Mouse (Mus musculus) right cerebral cortex, postnatal 4 days (tissue): ENCODE measurements around the gene Hemk1.

Experiments used
- DNase-seq: peaks from one replicate; pipeline ENCODE4 v3.0.0-alpha.2; 2022

The Hemk1 gene

DNA sequence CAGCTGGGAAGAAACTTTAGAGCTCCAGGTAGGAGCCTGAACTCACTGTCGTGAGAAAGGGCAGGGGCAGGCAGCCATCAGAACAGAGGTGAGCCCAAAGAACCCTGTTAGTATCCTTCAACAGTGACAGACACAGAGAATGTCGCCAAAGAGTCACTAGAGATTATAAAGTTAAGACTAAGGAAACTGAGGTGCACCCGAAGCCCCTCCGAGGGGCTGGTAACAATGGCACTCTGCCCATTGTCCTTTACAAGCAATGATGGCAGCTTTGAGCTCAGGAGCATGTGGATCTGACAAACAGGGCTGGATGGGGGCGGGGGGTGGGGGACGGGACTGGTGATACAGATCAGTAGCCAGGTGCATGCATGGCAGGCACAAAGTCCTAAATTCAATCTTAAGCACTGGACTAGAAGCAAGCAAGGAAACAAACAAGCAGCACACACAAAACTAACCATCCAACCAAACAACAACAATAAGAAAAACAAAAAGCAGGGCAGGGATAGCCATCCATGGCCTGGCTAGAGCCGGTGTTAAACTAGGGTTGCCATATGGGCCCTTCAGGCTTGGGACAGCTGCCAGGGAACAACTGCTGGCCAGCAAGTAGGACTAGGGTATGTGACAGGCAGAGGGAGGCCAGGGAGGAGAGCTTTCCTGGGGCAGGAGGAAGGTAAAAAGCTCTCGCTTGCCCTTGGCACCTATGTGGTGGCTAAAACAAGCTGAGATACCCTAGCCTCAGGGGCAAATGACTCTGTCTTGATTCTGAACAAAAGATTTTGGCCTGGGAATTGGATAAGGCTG, 5.2 kb upstream of the Hemk1 start:
- no peak for DNase-seq

DNA sequence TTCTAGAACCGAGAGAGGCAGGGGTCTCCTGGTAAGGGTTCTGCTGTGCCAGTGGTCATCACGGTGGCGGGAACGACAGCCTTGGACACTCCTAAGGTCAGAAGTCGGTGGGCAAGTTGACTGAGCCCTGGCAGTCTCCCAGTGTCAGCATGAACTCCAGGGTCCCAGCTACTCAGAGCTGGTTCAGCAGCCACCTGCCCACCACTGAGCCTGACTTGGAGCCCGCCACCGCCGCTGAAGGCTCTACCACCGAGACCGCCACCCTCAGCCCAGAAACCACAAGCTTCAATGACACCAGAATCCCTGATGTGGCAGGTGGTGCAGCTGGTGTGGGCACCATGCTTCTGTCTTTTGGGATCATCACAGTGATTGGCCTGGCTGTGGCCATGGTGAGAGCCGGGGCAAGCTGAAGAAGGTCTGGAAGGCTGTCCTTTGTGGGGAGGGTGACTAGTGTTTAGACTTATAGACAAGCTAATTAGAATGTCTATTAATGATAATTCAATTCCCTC, 4.1 kb upstream of the Hemk1 start:
- DNase-seq = no peak

DNA sequence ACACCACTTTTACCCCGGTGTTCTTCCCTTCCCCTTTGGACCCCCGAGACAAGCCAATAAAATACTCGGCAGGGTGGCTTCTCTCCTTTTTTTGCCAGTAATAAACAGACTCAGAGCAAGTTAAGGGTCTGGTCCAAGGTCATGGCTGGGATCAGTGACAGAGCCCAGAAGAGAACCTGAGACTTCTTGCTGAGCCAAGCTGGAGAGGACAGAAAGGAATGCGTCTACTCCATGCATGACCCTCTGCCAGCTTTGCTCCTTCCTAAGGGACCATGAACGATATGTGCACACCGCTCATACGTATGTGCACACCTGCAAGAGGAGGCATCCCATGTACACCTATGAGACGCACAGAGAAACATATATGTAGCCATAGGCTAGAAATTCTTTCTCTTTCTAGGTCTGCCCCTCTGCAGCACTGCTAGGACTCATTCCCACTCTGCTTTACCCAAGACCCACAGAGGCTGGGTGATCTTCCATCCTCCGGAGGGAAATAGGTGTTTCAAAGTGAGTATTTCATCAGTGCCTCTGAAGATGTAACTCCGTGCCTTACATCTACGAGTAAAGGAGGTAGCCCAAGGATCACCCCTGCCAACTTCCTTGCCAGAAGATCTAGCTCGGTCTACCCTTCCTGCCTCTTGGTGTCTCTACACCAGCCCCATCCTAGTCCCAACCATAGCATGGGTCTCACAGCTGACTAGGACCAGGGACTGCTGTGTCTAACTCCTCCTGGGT, 2.9 kb upstream of the Hemk1 start:
- DNase-seq = no peak

DNA sequence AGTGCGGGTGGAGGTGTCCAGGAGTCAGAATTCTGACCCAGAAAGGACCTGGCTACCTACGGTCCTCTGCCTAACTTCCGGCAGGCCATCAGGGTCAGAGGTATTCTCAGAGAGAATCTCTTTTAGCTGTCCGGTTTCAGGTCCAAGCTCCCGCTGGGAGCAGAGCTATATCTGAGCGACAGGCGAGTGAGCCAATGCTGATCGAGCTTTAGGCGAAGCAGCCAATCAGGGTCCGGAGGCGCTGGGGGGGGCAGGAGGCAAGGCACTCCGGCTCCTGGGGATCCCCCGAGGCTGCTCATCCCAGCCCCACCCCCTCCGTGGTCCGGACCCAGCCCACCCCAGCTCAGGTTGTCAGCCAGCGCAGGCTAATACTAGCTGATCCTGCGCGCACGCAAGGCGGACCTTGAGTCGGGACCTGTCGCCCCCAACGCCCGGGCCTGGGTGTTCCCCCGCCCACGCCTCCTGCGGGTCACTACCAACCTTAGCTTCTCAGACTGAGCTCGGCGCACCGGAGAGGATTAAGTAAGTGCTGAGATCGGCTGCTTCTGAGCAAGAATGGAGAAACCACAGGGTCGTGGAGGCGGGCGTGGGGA, 2.2 kb upstream of the Hemk1 start, which contains the start of gene 6430571L13Rik:
Gene 6430571L13Rik, plus strand, starts transcription at position 336 of the 593 bp plus-strand sequence.
- peak; percentile 96 for DNase-seq

DNA sequence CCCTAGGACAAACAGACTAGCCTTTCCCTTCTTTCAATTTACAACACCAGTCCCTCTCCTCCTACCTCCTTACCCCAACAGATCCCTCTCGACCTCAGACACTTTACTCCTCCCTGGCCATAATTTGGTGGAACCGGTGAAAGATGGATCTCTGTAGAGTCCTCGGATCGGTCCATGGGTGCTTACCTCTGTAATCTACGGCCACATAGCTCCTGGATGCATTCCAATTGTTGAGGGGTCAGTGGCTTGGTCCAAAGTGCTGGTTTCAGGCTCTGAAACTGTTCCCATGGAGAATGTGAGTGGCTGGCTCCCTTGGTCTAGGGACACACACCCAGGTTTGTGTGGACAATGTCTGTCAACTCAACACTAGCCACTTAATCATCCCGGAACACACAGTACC, 1.8 kb downstream of the Hemk1 start:
- no peak for DNase-seq

DNA sequence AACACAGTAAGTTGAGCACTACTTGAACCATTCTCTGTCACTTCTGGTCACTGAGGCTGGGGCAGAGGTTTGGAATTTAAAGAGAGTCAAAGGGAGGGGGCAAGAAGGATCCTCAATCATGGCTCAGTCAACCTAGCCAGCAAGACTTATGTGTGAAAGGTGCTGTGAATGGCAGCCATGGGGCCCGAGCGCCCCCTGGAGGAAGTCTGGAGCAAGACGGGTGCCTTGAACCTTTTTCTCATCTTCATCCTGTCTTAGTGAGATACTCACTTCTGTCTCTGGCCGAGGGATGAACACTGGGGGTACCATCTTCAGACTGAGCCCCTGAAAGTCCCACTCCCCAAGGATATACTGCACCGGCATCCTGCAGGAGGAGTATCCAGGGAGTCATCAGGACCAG, 2.2 kb downstream of the Hemk1 start:
- peak; percentile 58 for DNase-seq

DNA sequence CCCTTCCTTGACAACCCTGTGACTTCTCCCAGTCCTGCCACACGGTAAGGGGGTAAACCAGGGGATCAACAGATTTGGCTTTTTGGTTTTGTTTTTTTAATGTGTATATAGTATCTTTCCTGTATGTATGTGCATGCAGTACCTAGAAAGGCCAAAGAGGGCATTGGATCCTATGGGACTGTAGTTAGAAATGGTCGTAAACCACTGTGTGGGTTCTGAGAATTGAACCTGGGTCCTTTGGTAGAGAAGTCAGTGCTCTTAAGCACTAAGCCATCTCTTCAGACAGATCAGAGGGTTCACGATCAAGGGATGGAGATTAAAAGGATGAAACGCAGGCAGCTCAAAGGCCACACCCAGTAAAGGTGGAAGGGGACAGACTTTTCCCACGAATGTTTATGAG, 3.1 kb downstream of the Hemk1 start:
- DNase-seq = no peak

DNA sequence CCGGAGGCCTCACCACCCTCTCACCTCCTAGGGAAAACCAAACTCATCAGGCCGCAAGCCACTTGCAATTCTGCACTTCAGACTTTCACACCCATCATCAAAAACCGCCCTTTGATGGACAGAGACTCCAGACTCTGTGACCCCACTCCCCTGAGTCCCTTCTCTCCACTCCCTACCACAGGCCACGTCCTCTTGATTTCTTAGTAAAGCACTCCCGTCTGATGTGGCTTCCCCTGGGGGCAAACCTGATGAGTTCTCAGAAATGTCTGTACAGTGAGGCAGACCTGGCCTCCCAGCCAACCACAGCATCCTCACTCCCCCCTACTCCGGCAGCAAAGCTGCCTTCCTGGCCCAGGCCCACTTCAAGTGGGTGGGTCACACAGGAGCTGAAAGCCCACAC, 3.8 kb downstream of the Hemk1 start:
- DNase-seq = no peak

DNA sequence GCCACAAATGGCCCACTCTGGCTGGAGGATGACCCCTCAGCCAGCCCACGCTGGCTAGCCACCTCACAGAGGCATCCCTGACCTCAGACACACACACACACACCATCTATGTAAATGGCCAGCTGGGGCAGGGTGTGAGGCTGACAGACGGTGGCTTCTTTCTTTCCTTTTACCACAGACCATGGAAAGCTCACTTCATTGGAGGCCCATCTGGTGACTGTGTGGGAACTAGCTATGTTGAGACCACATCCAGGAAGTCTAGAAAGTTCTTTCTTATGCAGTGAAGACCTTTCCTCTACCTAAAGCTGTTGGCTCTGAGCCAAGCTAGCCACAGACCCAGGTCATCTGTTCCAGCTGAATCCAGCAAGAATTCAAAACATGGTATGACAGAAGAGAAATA, 4.5 kb downstream of the Hemk1 start:
- no peak for DNase-seq

DNA sequence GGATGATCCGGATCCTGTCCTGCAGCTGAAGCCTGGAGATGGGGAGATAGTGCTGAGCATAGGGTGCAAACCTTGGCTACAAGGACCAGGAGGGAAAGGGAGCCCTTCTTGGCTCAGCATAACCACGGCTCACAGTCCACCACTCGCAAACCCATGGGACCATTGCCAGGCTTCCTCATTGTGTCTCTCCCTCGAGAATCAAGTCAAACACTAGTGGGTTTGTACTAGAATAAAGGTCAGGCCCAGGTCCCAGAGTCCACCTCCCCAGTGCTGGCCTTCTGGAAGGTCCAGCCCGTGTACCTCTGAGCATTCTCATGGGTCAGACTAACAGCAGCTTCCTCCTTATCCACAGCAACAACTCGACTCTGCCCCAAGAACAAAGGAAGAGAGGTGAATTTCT, 7.4 kb downstream of the Hemk1 start:
- no peak for DNase-seq

DNA sequence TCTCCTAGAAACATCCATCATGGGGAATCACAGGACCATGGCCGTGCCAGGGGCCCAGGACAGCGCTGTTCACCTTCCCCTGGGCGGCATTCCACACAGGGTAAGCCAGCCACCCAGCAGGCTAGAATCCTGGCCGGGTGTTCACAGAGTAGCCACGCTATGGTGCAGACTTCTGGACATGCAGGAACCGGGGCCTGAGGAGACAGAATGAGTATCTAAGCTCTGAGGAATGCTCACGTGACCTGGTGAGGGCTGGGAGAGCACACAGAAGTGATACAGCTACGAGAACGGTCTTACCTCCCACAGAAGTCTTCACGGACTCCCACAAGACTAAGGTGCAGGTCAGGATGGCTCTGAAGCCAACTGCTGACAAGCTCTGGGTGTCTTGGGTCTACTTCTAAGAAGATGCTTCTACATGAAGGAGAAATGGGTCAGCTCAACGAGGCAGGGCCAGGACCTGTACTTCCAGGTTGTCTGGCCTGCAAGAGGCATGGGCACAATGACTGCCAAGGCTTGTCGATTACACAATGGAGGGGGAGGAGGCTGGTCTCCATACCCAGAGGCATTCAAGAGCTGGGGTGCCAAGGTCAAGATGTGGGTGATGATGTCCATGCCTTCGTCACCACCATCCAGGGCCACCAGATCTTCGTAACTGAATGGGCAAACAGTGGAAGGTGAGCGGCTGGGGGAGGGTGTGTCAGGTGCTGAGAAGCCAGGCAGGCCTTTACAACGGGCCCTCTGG, 10.1 kb downstream of the Hemk1 start:
- DNase-seq = no peak

DNA sequence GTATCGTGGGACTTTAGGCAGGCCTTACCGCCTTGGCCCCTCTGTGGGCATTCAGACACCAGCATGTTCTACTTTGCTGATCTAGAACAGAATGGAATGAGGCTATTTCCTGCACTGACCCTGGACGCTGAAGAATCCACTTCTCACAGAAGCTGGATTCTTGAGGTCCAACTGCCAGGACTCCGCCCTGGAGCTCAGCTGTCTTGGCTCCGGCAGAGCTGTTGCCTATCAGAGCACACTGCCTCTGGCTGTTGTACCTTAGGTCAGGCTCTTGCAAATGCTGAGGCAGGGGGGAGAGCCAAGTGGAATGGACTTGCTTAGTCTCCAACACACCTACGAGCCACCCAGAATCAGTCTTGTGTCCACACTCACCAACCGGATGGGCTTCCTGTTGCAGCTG, 12.2 kb downstream of the Hemk1 start:
- no peak for DNase-seq

DNA sequence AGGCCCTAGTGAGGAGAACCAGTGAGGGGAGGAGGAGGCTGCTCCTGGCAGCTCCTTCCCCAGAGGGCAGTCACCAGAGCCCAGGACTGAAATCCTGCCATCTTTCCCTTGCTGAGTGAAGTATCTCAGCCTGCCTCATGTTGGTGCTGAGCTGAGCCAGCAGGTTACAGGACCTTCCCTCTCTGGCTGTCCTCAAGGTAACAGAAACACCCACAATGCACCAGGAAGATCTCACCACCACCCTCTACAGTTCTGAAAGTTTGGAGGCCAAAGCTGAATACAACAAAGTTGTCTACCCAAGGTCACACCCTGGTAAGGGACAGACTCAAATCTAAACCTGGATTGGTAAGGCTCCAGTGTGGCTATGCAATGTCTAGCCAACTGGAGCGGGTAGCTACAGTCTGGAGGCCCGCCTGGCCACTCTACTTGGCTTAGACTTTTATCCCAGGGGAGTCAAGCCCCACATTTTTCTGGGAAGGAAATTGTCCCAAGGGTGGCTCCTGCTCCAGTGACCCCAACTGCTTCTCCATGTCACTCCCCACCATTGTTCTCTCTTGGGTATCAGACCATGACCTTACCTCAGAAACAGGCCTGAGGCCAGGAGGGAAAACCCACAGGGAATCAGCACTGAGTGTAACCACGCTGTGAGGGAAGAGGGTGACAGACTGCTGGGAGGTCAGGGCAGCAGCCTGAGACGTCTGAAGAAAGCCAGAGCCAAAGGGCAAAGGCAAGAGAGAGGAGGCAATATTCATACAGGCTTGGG, 13.2 kb downstream of the Hemk1 start:
- no peak for DNase-seq

DNA sequence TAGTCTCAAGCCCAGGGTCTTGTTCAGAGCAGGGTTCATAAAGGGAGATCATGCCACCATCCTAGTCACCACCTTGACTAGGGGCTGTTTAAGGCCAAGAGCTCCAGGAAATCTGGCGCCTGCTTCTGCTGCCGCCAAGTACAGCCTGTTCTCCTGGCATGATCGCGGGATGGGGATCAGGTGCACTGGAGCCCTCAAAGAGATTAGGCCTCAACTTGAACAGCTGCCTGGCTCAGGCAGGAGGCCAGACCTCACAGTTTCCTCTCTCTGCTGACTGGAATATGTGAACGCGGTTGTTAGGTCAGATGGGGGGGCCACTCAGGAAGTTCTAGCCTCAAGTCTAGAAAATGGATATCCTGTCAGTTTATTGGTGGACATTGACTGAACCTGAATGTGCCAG, 14.6 kb downstream of the Hemk1 start:
- no peak for DNase-seq

DNA sequence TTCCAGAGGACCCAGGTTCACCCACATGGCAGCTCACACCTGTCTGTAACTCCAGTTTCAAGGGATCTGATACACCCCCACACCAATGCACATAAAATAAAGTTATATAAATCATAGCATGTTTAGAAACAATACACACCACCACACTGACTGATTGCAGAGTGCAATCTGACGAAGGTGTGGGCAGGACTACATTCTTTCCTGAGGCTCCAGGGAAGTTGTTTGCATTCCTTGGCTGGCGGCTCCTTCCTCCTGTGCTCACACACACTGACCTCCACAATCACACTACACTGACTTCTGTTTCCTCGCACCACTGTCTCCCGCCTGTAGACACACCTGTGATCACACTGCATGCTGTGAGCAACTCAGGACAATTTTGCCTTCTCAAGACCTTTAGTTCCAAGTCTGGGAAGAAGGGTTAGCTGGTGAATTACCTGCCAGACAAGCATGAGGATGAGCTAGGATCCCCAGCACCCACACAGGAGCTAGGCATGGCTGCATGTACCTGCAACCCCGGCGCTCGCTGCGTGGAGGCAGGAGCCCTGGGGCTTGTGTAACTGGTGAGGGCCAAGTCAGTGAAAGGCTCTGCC, 15.6 kb downstream of the Hemk1 start:
- no peak for DNase-seq

DNA sequence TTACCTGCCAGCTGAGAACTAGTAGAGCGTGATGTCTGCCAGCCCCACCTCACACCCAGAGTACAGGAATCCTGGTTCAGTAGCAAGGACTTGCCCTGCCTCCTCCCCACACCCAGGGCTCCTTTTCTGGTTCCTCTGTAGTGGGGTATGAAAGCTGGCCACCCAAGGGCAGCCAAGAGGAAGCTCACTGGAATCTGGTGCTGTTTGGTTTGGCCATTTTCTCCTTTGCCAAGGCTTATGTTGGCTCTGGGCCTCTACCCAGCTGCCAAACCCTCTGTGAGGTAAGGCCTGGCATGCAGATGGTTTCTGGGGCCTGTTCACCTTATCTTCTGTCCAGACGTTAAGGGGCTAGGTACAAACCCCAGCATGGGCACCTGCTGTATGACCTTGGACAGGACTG, 22.4 kb downstream of the Hemk1 start:
- DNase-seq = no peak

DNA sequence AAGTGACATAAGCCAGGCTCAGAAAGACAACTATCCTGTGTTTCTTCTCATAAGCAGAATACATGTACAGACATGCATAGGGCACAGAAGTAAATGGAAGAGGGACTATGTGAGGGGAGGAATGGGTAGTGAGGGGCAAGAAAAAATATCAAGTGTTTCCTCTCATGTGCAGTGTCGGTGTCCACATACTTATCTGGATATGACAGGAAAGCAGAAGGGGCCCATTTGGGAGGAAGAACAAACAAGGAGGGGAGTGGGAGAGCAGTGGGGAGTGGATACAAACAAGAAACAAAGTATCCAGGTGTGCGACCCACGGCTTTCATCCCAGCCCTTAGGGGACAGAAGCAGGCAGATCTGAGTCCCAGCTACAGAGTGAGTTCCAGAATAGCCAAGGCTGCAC, 24.2 kb downstream of the Hemk1 start:
- no peak for DNase-seq

DNA sequence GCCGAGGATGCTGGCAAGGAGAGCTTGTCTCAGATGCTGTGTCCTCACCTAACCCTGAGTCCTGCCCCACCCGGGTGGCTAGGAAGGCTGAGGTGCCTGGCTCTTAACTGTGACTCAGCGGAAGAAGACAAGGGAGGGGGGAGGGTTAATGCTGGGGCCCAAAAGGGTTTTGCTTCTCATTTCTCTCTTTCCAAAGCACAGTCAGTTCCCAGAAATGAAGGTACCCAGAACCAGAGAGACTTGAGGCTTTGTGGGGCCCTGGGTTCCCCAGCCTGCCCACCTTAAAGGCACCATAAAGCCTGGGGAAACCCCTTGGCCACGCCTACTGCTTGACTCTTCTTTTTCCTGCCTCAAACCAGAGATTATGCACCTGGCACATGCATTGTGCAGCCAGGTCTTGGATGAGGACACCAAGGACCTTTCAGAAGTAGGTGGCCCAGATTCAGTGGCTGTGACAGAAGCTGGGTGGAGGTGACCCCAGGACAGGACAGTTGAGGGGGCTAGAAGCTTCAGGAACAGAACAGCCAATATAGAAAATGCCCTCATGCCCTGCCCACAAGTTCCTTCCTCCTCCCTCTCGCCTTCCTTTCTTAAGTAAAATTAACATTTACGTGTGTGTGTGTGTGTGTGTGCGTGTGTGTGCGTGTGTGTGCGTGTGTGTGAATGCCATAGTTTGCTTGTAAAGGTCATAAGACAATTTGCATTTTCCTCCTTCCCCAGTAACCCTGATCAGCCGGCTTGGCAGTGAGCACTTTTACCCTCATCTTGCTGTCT, 25.2 kb downstream of the Hemk1 start:
- no peak for DNase-seq

DNA sequence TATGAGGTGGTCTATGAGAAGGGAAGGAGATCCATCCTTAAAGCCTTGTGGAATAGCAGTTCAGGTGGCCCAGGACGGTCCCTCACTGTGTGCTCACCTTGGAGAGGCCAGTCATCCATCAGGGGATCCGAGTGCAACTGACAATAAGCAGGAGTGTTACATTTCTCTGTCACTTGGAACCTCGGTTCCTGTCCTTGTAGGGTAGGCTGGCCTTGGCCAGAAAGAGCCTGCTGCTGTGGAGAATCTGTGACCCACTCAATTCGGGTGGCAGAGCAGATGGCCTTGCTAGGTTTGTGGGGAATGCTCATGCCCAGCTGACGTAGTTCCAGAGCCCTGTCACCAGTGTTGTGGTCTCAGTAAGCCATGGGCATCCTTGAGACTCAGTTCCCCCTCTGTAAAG, 28.6 kb downstream of the Hemk1 start:
- DNase-seq = no peak

DNA sequence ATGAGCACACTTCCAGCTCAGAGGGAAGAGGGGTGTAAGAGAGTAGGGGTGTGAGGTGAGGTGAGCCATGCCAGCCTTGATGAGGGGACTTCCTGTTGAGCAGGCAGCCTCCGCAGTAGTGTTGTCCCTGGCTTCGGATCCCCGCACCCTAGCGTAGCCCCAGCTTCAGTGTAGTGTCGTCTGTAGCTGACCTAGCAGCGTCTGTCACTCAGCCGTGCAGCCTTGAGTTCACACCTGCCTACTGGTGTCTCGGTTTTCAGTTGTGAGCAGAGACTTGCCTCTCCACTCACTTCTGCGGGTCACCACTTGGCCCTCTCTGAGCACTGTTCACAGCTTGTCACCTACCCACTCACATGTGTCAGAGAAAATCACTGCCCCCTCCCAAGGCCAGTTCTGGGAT, 29.0 kb downstream of the Hemk1 start:
- no peak for DNase-seq

DNA sequence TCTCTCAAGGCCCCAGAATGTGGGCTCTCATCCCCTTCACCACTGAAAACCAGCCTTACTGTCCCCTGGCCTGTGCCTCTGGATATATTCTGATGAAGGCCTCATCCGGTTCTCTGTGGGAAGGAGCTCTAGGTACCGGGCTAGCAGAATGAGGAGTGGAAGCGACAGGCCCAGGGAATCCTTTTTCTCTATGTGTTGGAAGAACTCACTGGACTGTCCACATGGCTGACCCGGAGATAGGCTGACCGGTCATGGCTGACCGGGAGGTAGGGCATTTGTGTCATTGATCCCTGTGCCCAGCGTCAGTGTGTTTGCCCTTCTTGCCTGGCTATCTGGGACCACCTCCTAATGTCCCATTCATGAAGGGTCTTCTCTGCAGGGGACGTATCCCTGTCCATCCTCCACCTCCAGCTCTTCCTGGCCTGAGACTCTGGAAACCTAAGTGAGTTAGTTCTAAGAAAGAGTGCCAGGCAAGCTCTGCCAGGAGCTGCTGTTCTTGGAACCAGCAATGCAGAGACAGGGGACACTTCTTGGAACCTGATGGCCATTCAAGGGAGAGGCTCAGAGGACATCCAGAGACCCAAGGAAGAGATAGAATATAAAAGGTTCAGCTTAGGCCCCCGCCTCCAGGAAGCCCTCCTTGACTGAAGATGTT, 29.7 kb downstream of the Hemk1 start:
- no peak for DNase-seq
